ENCODE assay signal across 8 mouse cellular contexts in the genomic region with DNA sequence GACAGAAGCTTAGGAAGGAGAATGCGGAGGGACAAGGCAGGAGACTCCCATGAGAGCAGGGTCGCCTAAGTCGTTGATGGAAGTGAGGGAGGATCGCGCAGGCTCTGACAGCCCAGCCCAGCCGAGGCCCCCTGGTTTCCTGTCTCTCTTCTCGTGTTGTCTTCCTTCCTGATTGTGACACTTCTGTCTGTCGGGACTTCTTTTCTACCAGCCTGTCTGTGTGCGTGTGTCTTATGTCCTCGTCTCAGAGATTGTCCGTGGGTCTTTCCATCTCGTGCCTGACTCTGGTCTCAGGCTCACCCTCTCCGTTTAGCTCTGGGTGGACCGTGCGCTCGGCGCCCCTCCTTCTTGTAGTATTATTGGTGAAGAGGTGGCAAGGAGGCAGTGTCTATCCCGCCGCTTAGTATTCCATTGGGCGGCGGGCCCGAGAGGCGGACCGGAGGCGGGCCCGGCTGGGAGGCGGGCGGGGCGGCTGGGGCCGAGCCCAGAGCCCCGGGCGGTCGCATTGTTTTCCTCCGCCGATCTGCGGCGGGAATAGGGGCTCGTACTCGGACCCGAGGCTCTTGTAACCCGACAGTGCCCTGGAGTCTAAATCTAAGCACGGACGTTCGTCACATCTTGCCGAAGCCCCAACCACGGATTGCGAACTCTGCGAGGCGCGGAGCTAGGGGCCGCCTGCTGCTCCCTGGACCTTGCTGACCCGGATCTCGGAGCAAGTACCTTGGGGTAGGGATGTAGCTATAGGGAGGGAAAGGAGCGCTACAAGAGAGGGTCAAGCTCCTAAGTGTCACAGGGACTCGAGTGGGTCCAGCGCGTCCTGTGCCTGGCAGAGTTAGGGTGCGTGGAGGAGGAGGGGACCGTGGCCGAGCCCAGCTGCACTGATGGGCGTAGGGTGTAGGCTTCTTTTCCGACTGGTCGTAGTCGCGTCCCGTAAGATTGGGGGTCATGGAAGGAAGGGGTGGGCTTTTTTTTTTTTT. TPM values are rescaled to one million over a fixed set of nuclear protein-coding genes. Genes with fewer than 3 reads are reported as not detected.
DNase-seq lines count a peak whose midpoint lies in the region; ATAC-seq and TF ChIP-seq lines count a peak whose summit lies in the region.

Gene Sema6c (plus strand): TSS at position 471 of the 977 bp plus-strand sequence.

- H3K4me3 ChIP-seq in ES-E14 (ENCODE audit: insufficient read depth in 1 of 2, low read depth in 1 of 2, low read length in 2 of 2, poor library complexity in 1 of 2, severe bottlenecking in 1 of 2), result peak within 1 kb of the TSS; percentile 80 to 86
- peak within 1 kb of the TSS; percentile 98 for H3K4me3 ChIP-seq in forebrain, embryonic 16.5 days (replicated peaks; ENCODE audit: low read length)
- H3K4me3 ChIP-seq in lung, embryonic 15.5 days, result peak within 1 kb of the TSS; percentile 84

- in situ Hi-C loops in ES-E14 (cut with MboI; ENCODE audit: low sequenced_read_pairs in 2 of 2, unreplicated experiment in 2 of 2), result no loop called here

- ATAC-seq in forebrain, embryonic 16.5 days, result peak; percentile 98
- ATAC-seq in lung, embryonic 15.5 days (ENCODE audit: borderline replicate concordance, extremely low read depth, low FRiP score, low TSS enrichment), result peak; percentile 98

- peaks cover 4 to 23% of the 10 kb centered on the region in 2 experiments for H3K4me1 ChIP-seq in ES-E14 (ENCODE audit: control insufficient read depth in 2 of 2, insufficient read depth in 2 of 2, low read length in 2 of 2, poor library complexity in 1 of 2)
- peaks cover 34% of the 10 kb centered on the region for H3K4me1 ChIP-seq in forebrain, embryonic 16.5 days (replicated peaks; ENCODE audit: control insufficient read depth, insufficient read depth, low read length)
- peaks cover 41% of the 10 kb centered on the region for H3K4me1 ChIP-seq in lung, embryonic 15.5 days

- DNase-seq in ES-E14 (ENCODE audit: low read depth, low spot score), result peak; percentile 63
- peak; percentile 92 for DNase-seq in cerebellum, adult 11-12 months
- peak; percentile 91 for DNase-seq in heart, postnatal 4 days
- DNase-seq in layer of hippocampus, adult 8-10 months (ENCODE audit: low spot score in 2 of 2), result peak; percentile 83 to 86
- DNase-seq in ovary, adult 18-20 months (ENCODE audit: low spot score), result peak; percentile 88
- DNase-seq in thymus, postnatal 0 days (ENCODE audit: low spot score), result peak; percentile 89

- no peaks in the 10 kb centered on the region for H3K36me3 ChIP-seq in ES-E14 (ENCODE audit: control insufficient read depth, insufficient read depth, low read length, poor library complexity, severe bottlenecking)
- peaks cover 5% of the 10 kb centered on the region for H3K36me3 ChIP-seq in forebrain, embryonic 16.5 days (ENCODE audit: control insufficient read depth, insufficient read depth)
- H3K36me3 ChIP-seq in lung, embryonic 15.5 days, result no peaks in the 10 kb centered on the region

- H3K27ac ChIP-seq in ES-E14 (ENCODE audit: insufficient read depth, low read depth, low read length, poor library complexity, severe bottlenecking), result no peak within 1 kb of the TSS
- peak within 1 kb of the TSS; percentile 78 for H3K27ac ChIP-seq in forebrain, embryonic 16.5 days (ENCODE audit: low read length)
- H3K27ac ChIP-seq in lung, embryonic 15.5 days, result peak within 1 kb of the TSS; percentile 24; the same call in 1 of the 2 replicates

- peak within 1 kb of the TSS; percentile 67 for H3K9ac ChIP-seq in ES-E14 (ENCODE audit: insufficient read depth, low read depth, low read length, poor library complexity, severe bottlenecking)
- peak within 1 kb of the TSS; percentile 96 for H3K9ac ChIP-seq in forebrain, embryonic 16.5 days (replicated peaks; ENCODE audit: low read depth, low read length)
- peak within 1 kb of the TSS; percentile 68 for H3K9ac ChIP-seq in lung, embryonic 15.5 days

- H3K9me3 ChIP-seq in ES-E14 (ENCODE audit: control insufficient read depth, insufficient read depth, low read depth, low read length), result no peaks in the 10 kb centered on the region
- no peaks in the 10 kb centered on the region for H3K9me3 ChIP-seq in forebrain, embryonic 16.5 days (ENCODE audit: control insufficient read depth, low read length)
- no peaks in the 10 kb centered on the region for H3K9me3 ChIP-seq in lung, embryonic 15.5 days

- no peaks in the 10 kb centered on the region for H3K27me3 ChIP-seq in forebrain, embryonic 16.5 days (replicated peaks; ENCODE audit: control insufficient read depth, insufficient read depth, low read length)
- H3K27me3 ChIP-seq in lung, embryonic 15.5 days, result no peaks in the 10 kb centered on the region

- WGBS in forebrain, embryonic 16.5 days, result under 1% methylated on average over 66 of the region's 66 CpGs
- under 1% methylated on average over 65 of the region's 66 CpGs for WGBS in lung, embryonic 15.5 days

- H3K4me2 ChIP-seq in forebrain, embryonic 16.5 days (ENCODE audit: low read length), result peak within 1 kb of the TSS; percentile 75
- peak within 1 kb of the TSS; percentile 97 for H3K4me2 ChIP-seq in lung, embryonic 15.5 days

TF ChIP-seq in ES-E14, 5 proteins besides CTCF, POLR2A, EP300 and RAD21:
- no peak for TF ChIP-seq HCFC1 (IDR thresholded peaks at IDR 0.05; ENCODE audit: borderline replicate concordance, insufficient read depth, low read length)
- TF ChIP-seq ZNF384 (IDR thresholded peaks at IDR 0.05; ENCODE audit: low read depth, low read length), result peak; percentile 79

RNA-seq across cellular contexts. Expression of gene Sema6c, which starts in this region (rescaled TPM):
- total RNA-seq in ES-E14 (2012; rRNA removed), result 15.3 and 34.7 TPM in 2 replicates
- polyA plus RNA-seq in forebrain, embryonic 16.5 days (2015; fragmentation: Nextera tagmentation; extraction: Ambion mirVana), result 21.4 and 22.6 TPM in 2 replicates
- total RNA-seq in heart, postnatal 4 days (2021), result 1 to 10 TPM; 7.5 to 8.1 TPM
- 10 to 100 TPM; 27.1 to 36.4 (median 30.9) TPM for total RNA-seq in layer of hippocampus, adult 8-10 months (2022)
- 3.6 and 3.8 TPM in 2 replicates for polyA plus RNA-seq in lung, embryonic 15.5 days (2015; fragmentation: Nextera tagmentation; extraction: Ambion mirVana)
- polyA plus RNA-seq in thymus, postnatal 0 days (2015; fragmentation: Nextera tagmentation; extraction: Ambion mirVana), result 1.1 and 1.4 TPM in 2 replicates
